Mouse (Mus musculus) kidney, adult 2 months (tissue): ENCODE measurements at regions not wholly inside any gene's neighbourhood (a gene's known extent, or its start where the extent isn't known, plus 50 kb on each side); places are given as distances from the start of the nearest gene placed in this dataset.

Source experiments
- DNase-seq: peaks from one replicate; pipeline ENCODE4 v3.0.0; 2021
- H3K27ac ChIP-seq: fragments of 200-500 bp; 2 replicates; pipeline ENCODE4 v1.5.1; 2012; ENCODE audit warnings: low read depth, low read length, control low read depth, inconsistent platforms; ENCODE audit not compliant: insufficient read depth
- H3K27me3 ChIP-seq: fragments of 200-500 bp; replicated peaks from 2 replicates; pipeline ENCODE4 v1.6.1; 2012; ENCODE audit warnings: mild to moderate bottlenecking, moderate library complexity, low read length, inconsistent platforms; ENCODE audit not compliant: control insufficient read depth, insufficient read depth
- H3K36me3 ChIP-seq: fragments of 200-500 bp; 2 replicates; pipeline ENCODE4 v1.6.1; 2012; ENCODE audit warnings: mild to moderate bottlenecking, moderate library complexity, low read length, inconsistent platforms; ENCODE audit not compliant: control insufficient read depth, insufficient read depth
- H3K4me1 ChIP-seq: fragments of 200-500 bp; 2 replicates; pipeline ENCODE4 v1.6.1; 2011; ENCODE audit warnings: low read length; ENCODE audit not compliant: control insufficient read depth, insufficient read depth
- H3K4me3 ChIP-seq: fragments of 200-500 bp; 2 replicates; pipeline ENCODE4 v1.5.1; 2011; ENCODE audit warnings: mild to moderate bottlenecking, low read depth, low read length, control low read depth; ENCODE audit not compliant: insufficient read depth
- CTCF ChIP-seq: fragments of 200-500 bp; conservative IDR thresholded peaks from 2 replicates; pipeline ENCODE4 v1.5.1; 2011; ENCODE audit warnings: low read depth, mild to moderate bottlenecking, control low read depth, low read length, moderate library complexity, mixed read lengths; ENCODE audit not compliant: insufficient read depth, insufficient read length
- POLR2A ChIP-seq: fragments of 200-500 bp; IDR thresholded peaks from one replicate; pipeline ENCODE4 v1.6.1; 2011; ENCODE audit warnings: low read depth, low read length, control low read depth
- WGBS: fragments of 180-500 bp; shearing (Covaris S2); methylation state at CpG from one replicate; pipeline ENCODE4 v1.1.7; 2018; 5-methylcytosine and 5-hydroxymethylcytosine counted together

GRCm38 (mm10) chr9:84844021-84844420, 468.6 kb upstream of the Gm11114 start:
- H3K27me3 ChIP-seq: no peaks in the 10 kb centered on the region
- no peak for TF ChIP-seq POLR2A
- no peak for TF ChIP-seq CTCF
- no peaks in the 10 kb centered on the region for H3K36me3 ChIP-seq
- DNase-seq: no peak
- H3K27ac ChIP-seq: no peak overlapping the region
- no peaks in the 10 kb centered on the region for H3K4me1 ChIP-seq
- H3K4me3 ChIP-seq: no peak overlapping the region

- Histone ChIP-seq H3K27ac (no peak overlapping the region), H3K27me3 (no peaks in the 10 kb centered on the region), H3K4me3 (no peak overlapping the region), H3K36me3 (no peaks in the 10 kb centered on the region), H3K4me1 (no peaks in the 10 kb centered on the region)
- WGBS: 37% methylated on average over 6 of the region's 6 CpGs
- DNase-seq: no peak
- TF ChIP-seq CTCF (no peak), POLR2A (no peak)
Measured at GRCm38 (mm10) chr9:84861600-84861999, 451.0 kb upstream of the Gm11114 start.

DNA sequence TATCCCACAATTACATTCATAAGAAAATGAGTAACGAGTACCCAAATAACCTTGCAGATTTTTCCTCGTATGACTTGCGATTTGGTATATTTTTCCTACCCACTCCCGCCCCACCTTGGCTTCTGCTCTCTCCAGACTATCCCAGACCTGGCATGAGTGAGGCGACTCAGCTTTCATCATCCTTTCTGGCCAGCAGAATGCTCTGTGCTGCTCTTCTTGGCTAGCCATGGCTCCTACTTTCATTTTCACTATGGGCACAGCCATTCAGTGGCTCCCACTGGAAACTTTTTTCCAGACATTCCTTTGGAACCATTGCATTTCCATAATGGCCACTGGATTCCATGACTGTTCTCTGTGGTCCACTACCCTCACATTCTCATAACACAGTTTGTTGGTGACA, 449.1 kb upstream of the Gm11114 start:
- Histone ChIP-seq H3K4me3 (no peak overlapping the region), H3K4me1 (no peaks in the 10 kb centered on the region)
- DNase-seq: no peak

DNA sequence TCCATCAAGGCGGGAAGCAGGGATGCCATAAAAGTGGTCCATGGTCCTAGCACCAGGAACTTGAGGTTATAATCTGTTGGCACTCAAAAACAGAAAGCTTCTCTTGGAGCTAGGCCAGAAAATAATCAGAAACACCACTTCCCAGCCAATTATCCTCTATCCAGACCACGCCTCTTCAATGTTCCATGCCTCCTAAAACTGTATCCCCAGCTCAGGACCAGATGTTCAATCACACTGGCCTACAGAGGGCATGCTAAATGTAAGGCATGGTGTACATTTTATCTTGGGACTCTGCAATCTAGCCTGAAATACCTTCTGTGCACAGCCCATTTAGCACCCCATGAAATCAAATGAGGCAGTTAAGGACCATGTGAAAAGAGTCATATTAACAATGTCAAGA, 418.4 kb upstream of the Gm11114 start:
- no peak for DNase-seq
- no peak for TF ChIP-seq CTCF
- no peak for TF ChIP-seq POLR2A
- WGBS: 84% methylated on average over 2 of the region's 2 CpGs
- Histone ChIP-seq H3K4me1 (no peaks in the 10 kb centered on the region), H3K4me3 (no peak overlapping the region), H3K36me3 (no peaks in the 10 kb centered on the region), H3K27me3 (no peaks in the 10 kb centered on the region), H3K27ac (no peak overlapping the region)

More for the DNA sequence above, 449.1 kb upstream of the Gm11114 start:
- Histone ChIP-seq H3K36me3 (no peaks in the 10 kb centered on the region), H3K27me3 (no peaks in the 10 kb centered on the region), H3K27ac (no peak overlapping the region)
- no peak for TF ChIP-seq POLR2A
- TF ChIP-seq CTCF: no peak
- WGBS: 82% methylated on average over 5 of the region's 5 CpGs

DNA sequence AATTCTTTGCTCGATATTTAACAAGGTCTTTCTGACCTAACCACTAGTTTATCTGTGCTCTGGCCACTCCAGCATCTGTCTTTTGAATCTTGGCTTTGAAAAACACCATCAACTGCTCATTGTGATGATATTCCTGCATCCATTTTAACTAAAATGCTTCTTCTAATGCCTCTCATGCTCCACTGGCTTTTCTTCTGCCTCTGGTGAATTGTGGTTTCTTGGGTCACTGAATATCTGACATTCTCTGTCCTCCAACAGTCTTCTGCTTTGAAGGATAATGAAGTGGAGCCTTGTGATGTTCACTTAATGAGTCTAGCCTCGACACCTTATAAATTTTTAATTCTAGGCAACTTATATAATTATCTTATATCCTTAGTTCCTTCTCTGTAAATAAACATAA, 416.5 kb upstream of the Gm11114 start:
- Histone ChIP-seq H3K27ac (no peak overlapping the region), H3K27me3 (no peaks in the 10 kb centered on the region), H3K36me3 (no peaks in the 10 kb centered on the region), H3K4me3 (no peak overlapping the region), H3K4me1 (no peaks in the 10 kb centered on the region)
- DNase-seq: no peak
- 41% methylated on average over 2 of the region's 2 CpGs for WGBS
- no peak for TF ChIP-seq CTCF
- no peak for TF ChIP-seq POLR2A

- Histone ChIP-seq H3K4me3 (no peak overlapping the region), H3K36me3 (no peaks in the 10 kb centered on the region), H3K27me3 (no peaks in the 10 kb centered on the region), H3K27ac (no peak overlapping the region), H3K4me1 (no peaks in the 10 kb centered on the region)
- WGBS: 15% methylated on average over 2 of the region's 2 CpGs
- no peak for DNase-seq
- TF ChIP-seq POLR2A: no peak
Measured at GRCm38 (mm10) chr9:84900643-84901042, 411.9 kb upstream of the Gm11114 start.

DNA sequence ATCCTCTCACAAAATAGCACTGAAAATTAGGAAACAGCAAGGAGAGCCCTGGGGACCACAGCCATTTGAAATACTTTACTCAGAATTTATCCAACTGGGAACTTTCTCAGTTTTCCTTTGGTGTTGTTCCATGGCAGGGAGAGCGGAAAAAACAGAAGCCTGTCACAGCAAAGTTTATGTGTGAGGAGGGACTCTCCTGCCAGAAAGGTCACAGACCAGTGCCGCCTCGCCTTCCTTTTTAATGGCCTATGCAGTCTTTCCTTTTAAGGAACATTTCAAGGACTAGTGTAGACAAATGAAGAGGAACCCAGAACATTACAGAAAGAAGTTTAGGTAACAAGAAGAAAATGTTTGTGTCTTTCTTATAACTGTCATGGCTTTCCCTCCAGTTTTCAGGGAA, 406.3 kb upstream of the Gm11114 start:
- Histone ChIP-seq H3K27ac (no peak overlapping the region), H3K36me3 (no peaks in the 10 kb centered on the region), H3K27me3 (no peaks in the 10 kb centered on the region), H3K4me3 (no peak overlapping the region), H3K4me1 (no peaks in the 10 kb centered on the region)
- no peak for DNase-seq
- WGBS: 41% methylated on average over 3 of the region's 3 CpGs
- no peak for TF ChIP-seq CTCF
- TF ChIP-seq POLR2A: no peak

DNA sequence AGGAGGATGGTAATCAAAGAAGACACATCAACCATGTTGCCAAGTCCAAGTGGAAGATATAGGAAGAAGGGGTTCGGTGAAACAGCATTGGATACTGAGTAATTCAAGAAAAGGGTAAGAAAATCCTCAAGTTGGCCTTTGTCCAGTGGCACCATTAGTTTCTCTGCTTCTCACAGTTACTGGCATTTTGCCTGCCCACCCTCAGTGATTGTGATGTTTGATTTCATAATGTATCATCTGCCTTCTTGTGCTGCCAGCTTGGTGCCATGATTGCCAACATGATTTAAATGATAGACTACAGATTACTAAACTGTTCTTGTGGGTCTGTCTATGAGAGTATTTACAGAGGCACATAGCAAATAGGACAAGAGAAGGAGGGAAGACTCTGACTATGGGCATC, 399.3 kb upstream of the Gm11114 start:
- TF ChIP-seq POLR2A (no peak), CTCF (no peak)
- DNase-seq: no peak
- Histone ChIP-seq H3K36me3 (no peaks in the 10 kb centered on the region), H3K4me3 (no peak overlapping the region), H3K4me1 (no peaks in the 10 kb centered on the region), H3K27me3 (no peaks in the 10 kb centered on the region), H3K27ac (no peak overlapping the region)
- WGBS: 96% methylated on average over 1 of the region's 1 CpGs
